27 mouse cellular contexts compared by ENCODE assay signal in genomic region chr5:90807176-90807950, GRCm38 (mm10). TPM values are rescaled to one million over a fixed set of nuclear protein-coding genes. Genes with fewer than 3 reads are reported as not detected.
"Had no signal": no experiment of that assay in that cellular context is flagged by ENCODE, and none has a peak within 500 bp of the region (broad histone marks: within the 10 kb centered on the region; RNA-seq: fewer than 3 reads in every experiment).

No protein-coding gene starts in this region.

- H3K9ac ChIP-seq: liver, postnatal 0 days; lung, embryonic 15.5 days; midbrain, embryonic 13.5 days; midbrain, embryonic 15.5 days; neural tube, embryonic 12.5 days had no signal

- H3K36me3 ChIP-seq: lung, embryonic 15.5 days; midbrain, embryonic 13.5 days; midbrain, embryonic 15.5 days; neural tube, embryonic 12.5 days had no signal

- H3K4me3 ChIP-seq: lung, embryonic 15.5 days; megakaryocyte, embryonic 14.5 days; midbrain, embryonic 13.5 days; midbrain, embryonic 15.5 days; neural tube, embryonic 12.5 days had no signal

- H3K27ac ChIP-seq: lung, embryonic 15.5 days; macrophage; midbrain, embryonic 13.5 days; midbrain, embryonic 15.5 days; neural tube, embryonic 12.5 days had no signal

- DNase-seq: liver, postnatal 0 days; lung, adult 2 months; lung, postnatal 14 days; lung, postnatal 36 days; retina, postnatal 1 day; right cerebral cortex, adult 18-20 months; right cerebral cortex, postnatal 25 days; right cerebral cortex, postnatal 4 days; spleen, adult 18-20 months; thymus, adult 18-20 months; thymus, postnatal 14 days; thymus, postnatal 36 days had no signal

- ATAC-seq: liver, postnatal 0 days; lung, postnatal 0 days; midbrain, embryonic 13.5 days; midbrain, embryonic 15.5 days had no signal

- H3K4me2 ChIP-seq: lung, embryonic 15.5 days; midbrain, embryonic 11.5 days; midbrain, embryonic 13.5 days; midbrain, embryonic 15.5 days; neural tube, embryonic 12.5 days had no signal

- H3K4me1 ChIP-seq: midbrain, embryonic 13.5 days; midbrain, embryonic 15.5 days; neural tube, embryonic 12.5 days had no signal

- H3K9me3 ChIP-seq: lung, embryonic 15.5 days; megakaryocyte, embryonic 14.5 days; midbrain, embryonic 13.5 days; midbrain, embryonic 15.5 days; neural tube, embryonic 12.5 days had no signal

- H3K27me3 ChIP-seq: lung, embryonic 15.5 days; midbrain, embryonic 13.5 days; midbrain, embryonic 15.5 days; neural tube, embryonic 12.5 days had no signal

RNA-seq across cellular contexts. Expression of gene Cxcl15, which starts 13.0 kb away (rescaled TPM):
- total RNA-seq: megakaryocyte progenitor cell, adult 5-6 weeks; midbrain, postnatal 0 days; monocyte, adult 5-6 weeks; neutrophil, adult 5-6 weeks had no signal
- polyA plus RNA-seq: liver, postnatal 0 days; macrophage; midbrain, embryonic 11.5 days; midbrain, embryonic 13.5 days; midbrain, embryonic 15.5 days; midbrain, postnatal 0 days; neural tube, embryonic 12.5 days; neural tube, embryonic 14.5 days had no signal

RNA-seq across cellular contexts. Expression of gene Cxcl3, which starts 21.5 kb away (rescaled TPM):
- total RNA-seq: megakaryocyte progenitor cell, adult 5-6 weeks; midbrain, postnatal 0 days; monocyte, adult 5-6 weeks had no signal
- polyA plus RNA-seq: liver, postnatal 0 days; midbrain, embryonic 11.5 days; midbrain, embryonic 13.5 days; midbrain, embryonic 15.5 days; neural tube, embryonic 12.5 days; neural tube, embryonic 14.5 days; stomach, embryonic 14.5 days; stomach, embryonic 16.5 days had no signal

RNA-seq across cellular contexts. Expression of gene Ppbp, which starts 39.0 kb away (rescaled TPM):
- total RNA-seq: megakaryocyte progenitor cell, adult 5-6 weeks; midbrain, postnatal 0 days had no signal
- polyA plus RNA-seq: neural tube, embryonic 14.5 days had no signal

RNA-seq across cellular contexts. Expression of gene Cxcl5, which starts 48.2 kb away (rescaled TPM):
- total RNA-seq: megakaryocyte progenitor cell, adult 5-6 weeks; midbrain, postnatal 0 days; monocyte, adult 5-6 weeks had no signal
- polyA plus RNA-seq: lung, embryonic 15.5 days; midbrain, embryonic 13.5 days; neural tube, embryonic 12.5 days had no signal
